Mouse (Mus musculus): Measurements from ENCODE around the gene Itgae. TPM values are rescaled to one million over a fixed set of nuclear protein-coding genes. Genes with fewer than 3 reads are reported as not detected.

The Itgae gene
- polyA plus RNA-seq, 1 experiment from 2014 or later, result 0.16 TPM

GRCm38 (mm10) chr11:73076295-73076694 lies 14.1 kb upstream of the Itgae start:
- WGBS (ENCODE audit: insufficient replicate concordance), result 81% methylated on average over 4 of the region's 4 CpGs
- no peak for ATAC-seq (ENCODE audit: insufficient read depth)
- peaks cover 88% of the 10 kb centered on the region for H3K36me3 ChIP-seq (replicated peaks)

GRCm38 (mm10) chr11:73076733-73077132 lies 13.7 kb upstream of the Itgae start:
- H3K9ac ChIP-seq, result no peak overlapping the region
- ATAC-seq (ENCODE audit: insufficient read depth), result no peak
- H3K36me3 ChIP-seq (replicated peaks), result peaks cover 90% of the 10 kb centered on the region
- no peaks in the 10 kb centered on the region for H3K4me1 ChIP-seq (replicated peaks)
- no peak overlapping the region for H3K4me3 ChIP-seq (replicated peaks)
- no peak overlapping the region for H3K27ac ChIP-seq (replicated peaks)
- 81% methylated on average over 4 of the region's 4 CpGs for WGBS (ENCODE audit: insufficient replicate concordance)
- H3K9me3 ChIP-seq (replicated peaks), result no peaks in the 10 kb centered on the region
- no peaks in the 10 kb centered on the region for H3K27me3 ChIP-seq
- H3K4me2 ChIP-seq, result no peak overlapping the region

More at GRCm38 (mm10) chr11:73076295-73076694, 14.1 kb upstream of the Itgae start:
- H3K27ac ChIP-seq (replicated peaks), result no peak overlapping the region
- no peaks in the 10 kb centered on the region for H3K4me1 ChIP-seq (replicated peaks)
- no peak overlapping the region for H3K9ac ChIP-seq
- no peaks in the 10 kb centered on the region for H3K9me3 ChIP-seq (replicated peaks)
- no peak overlapping the region for H3K4me2 ChIP-seq
- H3K4me3 ChIP-seq (replicated peaks), result no peak overlapping the region
- no peaks in the 10 kb centered on the region for H3K27me3 ChIP-seq

- H3K27me3 ChIP-seq, result no peaks in the 10 kb centered on the region
- WGBS (ENCODE audit: insufficient replicate concordance), result 84% methylated on average over 6 of the region's 6 CpGs
- H3K27ac ChIP-seq (replicated peaks), result no peak overlapping the region
- no peaks in the 10 kb centered on the region for H3K9me3 ChIP-seq (replicated peaks)
- no peaks in the 10 kb centered on the region for H3K4me1 ChIP-seq (replicated peaks)
- peaks cover 92% of the 10 kb centered on the region for H3K36me3 ChIP-seq (replicated peaks)
- H3K4me2 ChIP-seq, result no peak overlapping the region
- H3K4me3 ChIP-seq (replicated peaks), result no peak overlapping the region
- no peak for ATAC-seq (ENCODE audit: insufficient read depth)
- no peak overlapping the region for H3K9ac ChIP-seq
These were observed 13.1 kb upstream of the Itgae start for GRCm38 (mm10) chr11:73077211-73077720.

- no peak for ATAC-seq (ENCODE audit: insufficient read depth)
- H3K27me3 ChIP-seq, result no peaks in the 10 kb centered on the region
- no peaks in the 10 kb centered on the region for H3K4me1 ChIP-seq (replicated peaks)
- H3K9ac ChIP-seq, result no peak overlapping the region
- no peak overlapping the region for H3K27ac ChIP-seq (replicated peaks)
- H3K4me3 ChIP-seq (replicated peaks), result no peak overlapping the region
- H3K36me3 ChIP-seq (replicated peaks), result peaks cover 87% of the 10 kb centered on the region
- no peaks in the 10 kb centered on the region for H3K9me3 ChIP-seq (replicated peaks)
- H3K4me2 ChIP-seq, result no peak overlapping the region
- 82% methylated on average over 8 of the region's 8 CpGs for WGBS (ENCODE audit: insufficient replicate concordance)
These were observed 11.8 kb upstream of the Itgae start for GRCm38 (mm10) chr11:73078615-73079014.

- no peak overlapping the region for H3K27ac ChIP-seq (replicated peaks)
- no peak for ATAC-seq (ENCODE audit: insufficient read depth)
- H3K9me3 ChIP-seq (replicated peaks), result no peaks in the 10 kb centered on the region
- no peak overlapping the region for H3K4me3 ChIP-seq (replicated peaks)
- no peak overlapping the region for H3K9ac ChIP-seq
- WGBS (ENCODE audit: insufficient replicate concordance), result 77% methylated on average over 3 of the region's 3 CpGs
- H3K4me1 ChIP-seq (replicated peaks), result peaks cover 15% of the 10 kb centered on the region
- no peak overlapping the region for H3K4me2 ChIP-seq
- H3K36me3 ChIP-seq (replicated peaks), result peaks cover 81% of the 10 kb centered on the region
- H3K27me3 ChIP-seq, result no peaks in the 10 kb centered on the region
These were observed 10.1 kb upstream of the Itgae start for GRCm38 (mm10) chr11:73080306-73080705.

- Histone ChIP-seq H3K27ac (replicated peaks) (no peak overlapping the region), H3K4me2 (no peak overlapping the region), H3K9me3 (replicated peaks) (no peaks in the 10 kb centered on the region), H3K9ac (no peak overlapping the region), H3K27me3 (no peaks in the 10 kb centered on the region), H3K36me3 (replicated peaks) (peaks cover 44% of the 10 kb centered on the region), H3K4me1 (replicated peaks) (peaks cover 20% of the 10 kb centered on the region), H3K4me3 (replicated peaks) (no peak overlapping the region)
- 26% methylated on average over 6 of the region's 6 CpGs for WGBS (ENCODE audit: insufficient replicate concordance)
- ATAC-seq (ENCODE audit: insufficient read depth), result no peak
These were observed 6.1 kb upstream of the Itgae start for GRCm38 (mm10) chr11:73084303-73084702.

- Histone ChIP-seq H3K27me3 (no peaks in the 10 kb centered on the region), H3K4me1 (replicated peaks) (peaks cover 20% of the 10 kb centered on the region), H3K4me2 (no peak overlapping the region), H3K9me3 (replicated peaks) (no peaks in the 10 kb centered on the region), H3K4me3 (replicated peaks) (no peak overlapping the region), H3K9ac (no peak overlapping the region), H3K27ac (replicated peaks) (no peak overlapping the region), H3K36me3 (replicated peaks) (peaks cover 40% of the 10 kb centered on the region)
- WGBS (ENCODE audit: insufficient replicate concordance), result 68% methylated on average over 10 of the region's 10 CpGs
- no peak for ATAC-seq (ENCODE audit: insufficient read depth)
These were observed 5.6 kb upstream of the Itgae start for GRCm38 (mm10) chr11:73084804-73085231.

- 42% methylated on average over 7 of the region's 7 CpGs for WGBS (ENCODE audit: insufficient replicate concordance)
- no peak overlapping the region for H3K4me3 ChIP-seq (replicated peaks)
- no peak overlapping the region for H3K4me2 ChIP-seq
- no peak overlapping the region for H3K27ac ChIP-seq (replicated peaks)
- no peak overlapping the region for H3K9ac ChIP-seq
- H3K9me3 ChIP-seq (replicated peaks), result no peaks in the 10 kb centered on the region
- peaks cover 37% of the 10 kb centered on the region for H3K36me3 ChIP-seq (replicated peaks)
- H3K27me3 ChIP-seq, result no peaks in the 10 kb centered on the region
- H3K4me1 ChIP-seq (replicated peaks), result peaks cover 20% of the 10 kb centered on the region
- ATAC-seq (ENCODE audit: insufficient read depth), result no peak
These were observed 5.0 kb upstream of the Itgae start for GRCm38 (mm10) chr11:73085391-73085790.

GRCm38 (mm10) chr11:73087700-73088480 lies 2.5 kb upstream of the Itgae start:
- Histone ChIP-seq H3K9ac (no peak overlapping the region), H3K4me3 (replicated peaks) (no peak overlapping the region), H3K27ac (replicated peaks) (no peak overlapping the region), H3K27me3 (no peaks in the 10 kb centered on the region), H3K4me2 (no peak overlapping the region), H3K4me1 (replicated peaks) (peaks cover 20% of the 10 kb centered on the region), H3K9me3 (replicated peaks) (no peaks in the 10 kb centered on the region), H3K36me3 (replicated peaks) (0 out of 2 replicates have a peak, but pooled peaks cover 14% of the 10 kb centered on the region)
- ATAC-seq (ENCODE audit: insufficient read depth), result no peak
- 40% methylated on average over 6 of the region's 6 CpGs for WGBS (ENCODE audit: insufficient replicate concordance)

GRCm38 (mm10) chr11:73090826-73091225 lies 443 bp downstream of the Itgae start:
- H3K4me1 ChIP-seq (replicated peaks), result peaks cover under 1% of the 10 kb centered on the region
- no peaks in the 10 kb centered on the region for H3K9me3 ChIP-seq (replicated peaks)
- no peak overlapping the region for H3K4me3 ChIP-seq (replicated peaks)
- WGBS (ENCODE audit: insufficient replicate concordance), result 75% methylated on average over 2 of the region's 2 CpGs
- no peak overlapping the region for H3K27ac ChIP-seq (replicated peaks)
- H3K36me3 ChIP-seq (replicated peaks), result no peaks in the 10 kb centered on the region
- ATAC-seq (ENCODE audit: insufficient read depth), result no peak
- no peak overlapping the region for H3K4me2 ChIP-seq
- H3K27me3 ChIP-seq, result no peaks in the 10 kb centered on the region
- H3K9ac ChIP-seq, result no peak overlapping the region

- no peak overlapping the region for H3K4me3 ChIP-seq (replicated peaks)
- H3K9ac ChIP-seq, result no peak overlapping the region
- no peak overlapping the region for H3K27ac ChIP-seq (replicated peaks)
- 45% methylated on average over 4 of the region's 4 CpGs for WGBS (ENCODE audit: insufficient replicate concordance)
- H3K4me1 ChIP-seq (replicated peaks), result no peaks in the 10 kb centered on the region
- H3K9me3 ChIP-seq (replicated peaks), result no peaks in the 10 kb centered on the region
- no peaks in the 10 kb centered on the region for H3K27me3 ChIP-seq
- H3K36me3 ChIP-seq (replicated peaks), result no peaks in the 10 kb centered on the region
- ATAC-seq (ENCODE audit: insufficient read depth), result no peak
- no peak overlapping the region for H3K4me2 ChIP-seq
These were observed 1.7 kb downstream of the Itgae start for GRCm38 (mm10) chr11:73092057-73092456.
